Mouse (Mus musculus) limb, embryonic 13.5 days (tissue): ENCODE measurements around the gene Rapsn. TPM values are rescaled to one million over a fixed set of nuclear protein-coding genes. Genes with fewer than 3 reads are reported as not detected.
"Not testable (repeated sequence)": the region's sequence is repeated elsewhere in the genome, so short reads cannot be mapped to it uniquely, and the experiment has no call there.

Experiments used
- ATAC-seq: fragments of 200-750 bp; cut with Nextera tagmentation; 2 replicates; pipeline ENCODE4 v1.8.0; 2017; ENCODE audit warnings: low read depth, moderate number of reproducible peaks, moderate TSS enrichment; ENCODE audit not compliant: low FRiP score
- H3K27ac ChIP-seq: fragments of 300-500 bp; sonication (generic); 2 replicates; pipeline ENCODE4 v1.5.1; 2015; ENCODE audit warnings: inconsistent platforms, mild to moderate bottlenecking, moderate library complexity
- H3K27me3 ChIP-seq: fragments of 300-500 bp; sonication (generic); 2 replicates; pipeline ENCODE4 v1.6.1; 2015; ENCODE audit warnings: mild to moderate bottlenecking, inconsistent platforms
- H3K36me3 ChIP-seq: fragments of 300-500 bp; sonication (generic); 2 replicates; pipeline ENCODE4 v1.6.1; 2015; ENCODE audit warnings: inconsistent platforms, mild to moderate bottlenecking, moderate library complexity
- H3K4me1 ChIP-seq: fragments of 300-500 bp; sonication (generic); 2 replicates; pipeline ENCODE4 v1.6.1; 2015; ENCODE audit warnings: inconsistent platforms
- H3K4me2 ChIP-seq: fragments of 300-500 bp; sonication (generic); replicated peaks from 2 replicates; pipeline ENCODE4 v1.6.1; 2015; ENCODE audit warnings: inconsistent platforms, mild to moderate bottlenecking, moderate library complexity
- H3K4me3 ChIP-seq: fragments of 300-500 bp; sonication (generic); 2 replicates; pipeline ENCODE4 v1.5.1; 2015; ENCODE audit warnings: moderate library complexity, mild to moderate bottlenecking, inconsistent platforms
- H3K9ac ChIP-seq: fragments of 300-500 bp; sonication (generic); 2 replicates; pipeline ENCODE4 v1.6.1; 2015; ENCODE audit warnings: mild to moderate bottlenecking, inconsistent platforms
- H3K9me3 ChIP-seq: fragments of 300-500 bp; sonication (generic); 2 replicates; pipeline ENCODE4 v1.6.1; 2016; ENCODE audit warnings: inconsistent platforms
- WGBS: fragments of 180-500 bp; shearing (Covaris S2); methylation state at CpG from one replicate; pipeline ENCODE4 v1.1.7; 2015; 5-methylcytosine and 5-hydroxymethylcytosine counted together
- polyA plus RNA-seq: library from polyadenylated mRNA; unstranded; fragments of >200 nt; fragmentation: Nextera tagmentation; extraction: Ambion mirVana; gene quantifications from 2 replicates; pipeline ENCODE4 v1.2.1, GENCODE M21; 2015

The Rapsn gene
- polyA plus RNA-seq = 18.3 and 19.2 TPM in 2 replicates

- 65% methylated on average over 9 of the region's 9 CpGs for WGBS
- Histone ChIP-seq H3K9ac (no peak within 1 kb of the TSS; the same call in 1 of the 2 replicates), H3K9me3 (no peaks in the 10 kb centered on the region), H3K27ac (no peak within 1 kb of the TSS), H3K4me1 (no peaks in the 10 kb centered on the region), H3K27me3 (no peaks in the 10 kb centered on the region), H3K4me2 (peak within 1 kb of the TSS; percentile 16), H3K4me3 (no peak within 1 kb of the TSS; the same call in 1 of the 2 replicates), H3K36me3 (no peaks in the 10 kb centered on the region)
- ATAC-seq = peak; percentile 77
Observed at GRCm38 (mm10) chr2:91035385-91035784, at the start of gene Rapsn. Rapsn (plus strand) TSS chr2:91035620.

- Histone ChIP-seq H3K4me3 (no peak overlapping the region), H3K27ac (no peak overlapping the region), H3K27me3 (no peaks in the 10 kb centered on the region), H3K9ac (no peak overlapping the region), H3K4me2 (no peak overlapping the region), H3K9me3 (no peaks in the 10 kb centered on the region), H3K4me1 (no peaks in the 10 kb centered on the region), H3K36me3 (no peaks in the 10 kb centered on the region)
- 86% methylated on average over 3 of the region's 3 CpGs for WGBS
- no peak for ATAC-seq
Observed at GRCm38 (mm10) chr2:90986055-90986454, 49.4 kb upstream of the Rapsn start.

- Histone ChIP-seq H3K9me3 (no peaks in the 10 kb centered on the region), H3K27me3 (no peaks in the 10 kb centered on the region), H3K36me3 (peaks cover 85% of the 10 kb centered on the region), H3K4me1 (no peaks in the 10 kb centered on the region), H3K27ac (no peak overlapping the region), H3K4me2 (no peak overlapping the region), H3K4me3 (no peak overlapping the region), H3K9ac (no peak overlapping the region)
- ATAC-seq = no peak
- whole genome bisulfite sequencing = 97% methylated on average over 8 of the region's 8 CpGs
Observed at GRCm38 (mm10) chr2:91008536-91008935, 26.9 kb upstream of the Rapsn start.

- H3K27ac ChIP-seq = no peak overlapping the region
- H3K4me3 ChIP-seq = no peak overlapping the region
- H3K4me1 ChIP-seq = no peaks in the 10 kb centered on the region; the same call in 1 of the 2 replicates
- H3K4me2 ChIP-seq = no peak overlapping the region
- no peaks in the 10 kb centered on the region for H3K27me3 ChIP-seq
- no peak for ATAC-seq
- peaks cover 88% of the 10 kb centered on the region for H3K36me3 ChIP-seq
- 98% methylated on average over 2 of the region's 2 CpGs for WGBS
- H3K9me3 ChIP-seq = no peaks in the 10 kb centered on the region
- H3K9ac ChIP-seq = no peak overlapping the region
Observed at GRCm38 (mm10) chr2:91013881-91014280, 21.5 kb upstream of the Rapsn start.

GRCm38 (mm10) chr2:91015386-91015785 lies 20.0 kb upstream of the Rapsn start:
- 86% methylated on average over 4 of the region's 4 CpGs for WGBS

GRCm38 (mm10) chr2:91018061-91018788 lies 17.2 kb upstream of the Rapsn start:
- 88% methylated on average over 8 of the region's 8 CpGs for WGBS
- H3K9me3 ChIP-seq = no peaks in the 10 kb centered on the region
- no peaks in the 10 kb centered on the region for H3K27me3 ChIP-seq
- no peak for ATAC-seq
- peaks cover 70% of the 10 kb centered on the region for H3K36me3 ChIP-seq
- no peak overlapping the region for H3K4me3 ChIP-seq
- H3K9ac ChIP-seq = no peak overlapping the region
- no peaks in the 10 kb centered on the region; the same call in 1 of the 2 replicates for H3K4me1 ChIP-seq
- no peak overlapping the region for H3K4me2 ChIP-seq
- H3K27ac ChIP-seq = no peak overlapping the region

More at GRCm38 (mm10) chr2:91015386-91015785, 20.0 kb upstream of the Rapsn start:
- no peak for ATAC-seq
- no peaks in the 10 kb centered on the region for H3K9me3 ChIP-seq
- H3K27ac ChIP-seq = no peak overlapping the region
- no peak overlapping the region for H3K9ac ChIP-seq
- H3K27me3 ChIP-seq = no peaks in the 10 kb centered on the region
- H3K36me3 ChIP-seq = peaks cover 82% of the 10 kb centered on the region
- no peaks in the 10 kb centered on the region; the same call in 1 of the 2 replicates for H3K4me1 ChIP-seq
- H3K4me2 ChIP-seq = no peak overlapping the region
- no peak overlapping the region for H3K4me3 ChIP-seq

- no peak overlapping the region for H3K27ac ChIP-seq
- H3K4me3 ChIP-seq = no peak overlapping the region
- 93% methylated on average over 3 of the region's 3 CpGs for WGBS
- no peaks in the 10 kb centered on the region for H3K9me3 ChIP-seq
- peaks cover 53% of the 10 kb centered on the region for H3K36me3 ChIP-seq
- no peaks in the 10 kb centered on the region for H3K27me3 ChIP-seq
- no peaks in the 10 kb centered on the region for H3K4me1 ChIP-seq
- H3K4me2 ChIP-seq = no peak overlapping the region
- no peak overlapping the region for H3K9ac ChIP-seq
- no peak for ATAC-seq
Observed at GRCm38 (mm10) chr2:91019911-91020310, 15.5 kb upstream of the Rapsn start.

- H3K9me3 ChIP-seq, ATAC-seq, H3K4me2 ChIP-seq, H3K9ac ChIP-seq, H3K27ac ChIP-seq, H3K4me3 ChIP-seq, H3K4me1 ChIP-seq, H3K27me3 ChIP-seq: not testable (repeated sequence)
- H3K36me3 ChIP-seq = peaks cover 32% of the 10 kb centered on the region
- WGBS = 95% methylated on average over 7 of the region's 7 CpGs
Observed at GRCm38 (mm10) chr2:91022266-91022665, 13.2 kb upstream of the Rapsn start.

- ATAC-seq = no peak
- Histone ChIP-seq H3K9ac (no peak overlapping the region), H3K4me1 (no peaks in the 10 kb centered on the region), H3K9me3 (no peaks in the 10 kb centered on the region), H3K27me3 (no peaks in the 10 kb centered on the region), H3K27ac (no peak overlapping the region), H3K4me3 (no peak overlapping the region), H3K36me3 (peaks cover 25% of the 10 kb centered on the region), H3K4me2 (no peak overlapping the region)
- WGBS = 73% methylated on average over 2 of the region's 2 CpGs
Observed at GRCm38 (mm10) chr2:91023131-91023530, 12.3 kb upstream of the Rapsn start.

- 85% methylated on average over 1 of the region's 1 CpGs for WGBS
- Histone ChIP-seq H3K4me3 (no peak overlapping the region), H3K9ac (no peak overlapping the region)
Observed at GRCm38 (mm10) chr2:91023956-91024355, 11.5 kb upstream of the Rapsn start.

GRCm38 (mm10) chr2:91025081-91025516 lies 10.3 kb upstream of the Rapsn start:
- Histone ChIP-seq H3K36me3 (peaks cover 13% of the 10 kb centered on the region), H3K4me1 (no peaks in the 10 kb centered on the region), H3K27ac (no peak overlapping the region), H3K27me3 (no peaks in the 10 kb centered on the region), H3K4me2 (no peak overlapping the region), H3K9me3 (no peaks in the 10 kb centered on the region), H3K4me3 (no peak overlapping the region), H3K9ac (no peak overlapping the region)
- ATAC-seq = no peak
- 97% methylated on average over 1 of the region's 1 CpGs for WGBS

More at GRCm38 (mm10) chr2:91023956-91024355, 11.5 kb upstream of the Rapsn start:
- Histone ChIP-seq H3K27ac (no peak overlapping the region), H3K27me3 (no peaks in the 10 kb centered on the region), H3K4me1 (no peaks in the 10 kb centered on the region), H3K9me3 (no peaks in the 10 kb centered on the region), H3K36me3 (peaks cover 19% of the 10 kb centered on the region), H3K4me2 (no peak overlapping the region)
- ATAC-seq = no peak

- Histone ChIP-seq H3K9ac (no peak overlapping the region), H3K4me1 (no peaks in the 10 kb centered on the region), H3K27me3 (no peaks in the 10 kb centered on the region), H3K4me2 (no peak overlapping the region), H3K27ac (no peak overlapping the region), H3K4me3 (no peak overlapping the region), H3K36me3 (peaks cover 2% of the 10 kb centered on the region; the same call in 1 of the 2 replicates), H3K9me3 (no peaks in the 10 kb centered on the region)
- ATAC-seq = no peak
- WGBS = 86% methylated on average over 1 of the region's 1 CpGs
Observed at GRCm38 (mm10) chr2:91026491-91026890, 8.9 kb upstream of the Rapsn start.
